Mouse (Mus musculus) T-helper 1 cell (primary cell): ENCODE measurements around the gene Foxp1.

Experiments used
- in situ Hi-C: fragments of 300-600 bp; cut with MboI, MseI; formaldehyde crosslinking; loops from one replicate; pipeline ENCODE4 v1.15.1; 2025; ENCODE audit warnings: high pct_unique_total_duplicates

Gene Foxp1

DNA sequence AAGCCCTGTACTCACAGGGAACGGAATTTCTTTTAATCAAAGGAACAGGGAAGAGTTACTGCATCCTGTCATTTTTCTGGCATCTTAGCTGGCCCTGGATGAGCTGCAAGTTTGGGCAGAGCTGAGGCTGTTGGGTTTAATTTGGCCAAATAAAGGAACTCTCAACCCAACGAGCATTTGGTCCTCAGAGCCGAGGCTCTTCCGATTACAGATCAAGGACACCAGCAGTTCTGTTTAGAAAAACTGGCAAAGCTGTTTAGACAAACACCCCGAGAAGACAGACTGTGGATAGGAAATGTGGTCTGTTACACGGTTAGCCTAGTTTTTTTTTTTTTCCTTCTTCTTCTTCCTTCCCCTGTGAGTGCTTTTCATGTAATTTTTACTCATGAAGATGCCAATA lies 158.0 kb downstream of the Foxp1 start:
- in situ Hi-C loops: no loop called here

DNA sequence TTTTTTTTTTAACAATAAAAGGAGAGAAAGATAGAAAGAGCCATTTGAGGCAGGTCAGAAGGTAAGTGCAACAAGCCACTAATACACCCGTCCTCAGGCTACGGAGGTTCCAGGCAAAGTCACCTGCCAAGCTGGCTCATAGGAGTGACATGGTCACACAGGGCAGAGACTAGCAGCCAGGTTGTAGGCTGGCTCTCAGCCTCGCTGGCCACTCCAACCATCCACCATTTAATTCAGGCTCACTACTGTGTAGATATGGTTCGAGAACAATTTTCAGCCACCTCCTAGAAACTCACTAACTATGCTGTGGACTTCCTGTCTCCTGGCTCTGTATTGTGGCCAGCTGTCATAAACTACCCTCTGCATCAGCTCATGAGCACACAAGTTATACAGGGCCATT lies 161.9 kb downstream of the Foxp1 start:
- in situ Hi-C loops: no loop called here

DNA sequence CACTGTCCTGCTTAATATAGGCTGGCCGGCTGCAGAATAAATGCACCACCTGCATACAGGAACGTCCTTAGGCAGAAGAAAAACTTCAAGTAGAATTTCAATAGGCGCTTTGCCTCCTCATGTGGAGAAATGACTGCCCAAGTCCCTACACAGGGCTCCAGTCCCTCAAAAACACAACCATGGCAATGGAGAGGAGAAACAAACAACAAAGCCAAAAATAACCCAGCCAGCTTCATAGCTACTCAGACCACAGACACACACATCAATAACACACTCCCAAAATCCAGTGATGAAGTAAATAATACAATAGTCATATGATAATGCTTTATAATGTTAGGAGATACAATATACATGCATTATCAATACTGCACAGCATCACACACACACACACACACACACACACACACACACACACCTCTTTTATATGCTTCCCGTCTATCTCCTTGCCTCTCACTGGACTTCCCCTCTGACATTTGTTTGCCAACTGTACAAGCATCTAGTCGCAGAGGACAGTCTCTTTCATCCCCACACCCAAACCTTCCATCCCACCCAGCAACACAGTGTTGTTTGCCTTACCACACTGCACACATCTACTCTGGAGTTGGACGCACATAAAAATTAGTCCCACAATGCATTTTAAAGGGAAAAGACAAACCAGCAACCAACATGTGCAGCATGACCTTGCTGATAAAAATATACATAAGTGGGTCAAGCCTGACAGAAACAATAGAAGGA lies 162.6 kb downstream of the Foxp1 start:
- in situ Hi-C loops: no loop called here

DNA sequence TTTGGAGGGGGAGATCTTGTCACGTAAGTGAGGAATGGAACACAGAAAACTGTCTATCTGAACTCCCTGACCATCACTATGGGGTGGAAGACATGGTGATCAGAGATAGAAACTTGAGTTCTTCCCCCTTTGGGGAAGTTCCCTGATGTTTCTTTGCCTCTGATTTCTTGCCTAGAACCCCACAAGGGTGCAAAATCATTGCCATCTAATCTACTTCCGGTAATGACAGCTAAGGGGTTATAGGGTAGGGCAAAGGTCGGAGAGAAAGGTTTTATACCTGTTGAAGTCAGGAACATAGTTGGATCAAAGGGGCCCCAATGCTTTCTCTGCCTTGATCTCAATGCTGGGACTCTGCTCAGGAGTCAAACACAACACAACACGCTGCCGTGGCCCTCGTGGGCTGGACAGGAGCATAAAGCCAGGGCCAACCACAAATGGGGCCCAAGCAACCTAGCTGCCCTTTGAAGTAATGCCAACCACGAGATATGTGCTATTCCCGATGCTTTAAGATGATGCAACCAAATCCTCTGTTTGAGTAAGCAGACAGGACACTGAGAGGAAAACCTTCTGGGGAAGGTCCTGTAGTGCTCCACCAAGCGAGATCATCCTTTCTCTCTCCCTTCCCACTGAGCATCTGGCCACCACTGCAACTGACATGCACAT lies 163.4 kb downstream of the Foxp1 start:
- in situ Hi-C loops: no loop called here

DNA sequence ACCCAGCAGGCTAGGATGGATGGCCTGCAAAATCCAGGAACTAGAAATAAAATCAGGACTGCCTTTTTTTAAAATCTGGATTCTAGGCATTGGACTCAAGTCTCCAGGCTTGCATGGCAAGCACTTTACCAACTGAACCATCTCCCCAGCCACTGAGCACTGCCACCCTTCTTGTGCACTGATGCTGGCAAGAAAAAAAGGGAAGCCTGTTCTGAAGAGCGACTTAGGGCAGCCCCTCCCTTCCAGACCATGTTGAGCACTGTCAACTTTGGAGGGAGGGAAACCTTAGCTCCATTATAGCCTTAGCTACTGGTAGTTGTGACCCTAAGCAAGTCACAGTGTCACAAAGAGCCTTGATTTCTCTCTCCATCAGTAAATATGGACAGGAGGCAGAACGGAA lies 164.6 kb downstream of the Foxp1 start:
- in situ Hi-C loops: no loop called here

DNA sequence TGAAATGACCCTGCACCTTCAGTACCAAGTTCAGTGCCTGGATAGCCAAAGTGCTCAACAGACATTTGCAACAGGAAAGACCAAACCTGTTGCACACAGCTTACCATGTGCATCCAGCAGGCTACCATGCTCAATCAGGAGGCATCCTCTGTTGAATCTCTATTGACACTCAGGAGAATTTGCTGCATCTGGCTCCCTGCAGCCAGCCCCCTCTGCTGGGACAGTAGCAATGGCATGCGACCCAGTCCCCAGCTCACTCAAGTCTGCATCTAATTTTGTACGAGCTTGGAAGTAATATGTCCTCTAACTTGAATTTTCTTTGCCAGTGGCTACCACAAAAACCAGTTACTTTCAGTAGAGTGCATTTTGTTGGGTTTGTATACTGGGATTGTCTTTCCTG lies 168.2 kb downstream of the Foxp1 start:
- in situ Hi-C loops: no loop called here

DNA sequence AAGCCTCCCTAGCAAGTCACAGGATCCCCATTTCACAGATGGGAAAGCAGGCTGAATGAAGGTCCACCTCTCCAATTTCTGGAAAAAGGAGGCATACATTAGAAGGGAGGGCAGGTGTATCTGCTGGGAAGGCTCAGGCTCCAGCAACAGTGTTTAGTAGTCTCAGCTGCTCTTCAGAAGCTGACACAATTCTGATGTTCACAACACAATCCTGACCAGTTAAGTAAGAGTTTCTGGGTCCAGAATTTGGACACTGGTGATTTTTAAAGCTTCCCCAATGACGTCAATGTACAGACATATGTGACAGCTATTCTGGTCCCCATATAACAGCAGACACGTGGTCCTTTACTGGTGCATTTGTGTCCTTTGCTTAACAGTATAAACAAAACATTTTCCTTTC lies 169.1 kb downstream of the Foxp1 start:
- in situ Hi-C loops: no loop called here

DNA sequence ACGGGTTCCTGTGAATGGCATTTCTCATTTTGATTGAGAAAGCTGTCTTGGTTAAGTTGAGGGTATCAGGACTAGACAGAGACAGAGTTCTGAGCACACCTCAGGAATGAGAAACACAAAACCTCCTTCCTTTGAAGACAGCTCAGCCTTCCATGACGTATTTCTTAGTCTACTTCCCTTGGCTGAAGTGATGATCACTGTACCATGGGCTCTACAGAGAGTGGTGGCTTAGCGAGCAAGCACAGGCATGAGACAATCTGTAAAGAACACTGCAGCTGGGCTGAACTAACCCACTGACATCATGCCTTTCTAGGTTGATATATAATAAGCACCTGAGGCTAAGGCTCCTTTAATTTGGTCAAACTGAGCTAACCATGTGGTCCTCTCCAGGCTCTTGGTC lies 172.0 kb downstream of the Foxp1 start:
- in situ Hi-C loops: no loop called here

DNA sequence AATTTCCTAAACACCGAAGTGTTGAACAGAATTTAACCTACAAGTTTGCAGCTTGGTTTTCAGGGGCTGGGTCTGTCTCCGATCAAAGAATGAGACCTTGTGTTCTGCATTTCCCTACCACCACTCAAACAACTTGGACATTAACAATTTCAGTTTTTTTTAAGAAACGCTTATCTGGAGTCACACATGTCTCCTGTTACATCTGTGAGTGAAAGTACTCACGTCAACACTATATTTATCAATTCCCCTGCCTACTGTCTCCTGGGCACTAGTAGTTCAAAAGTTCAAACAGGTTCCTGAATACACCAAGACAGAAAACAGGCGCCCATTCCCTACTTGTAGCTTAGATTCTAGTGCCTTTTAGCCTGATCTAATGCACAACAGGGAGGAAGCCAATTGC lies 172.4 kb downstream of the Foxp1 start:
- in situ Hi-C loops: no loop called here

DNA sequence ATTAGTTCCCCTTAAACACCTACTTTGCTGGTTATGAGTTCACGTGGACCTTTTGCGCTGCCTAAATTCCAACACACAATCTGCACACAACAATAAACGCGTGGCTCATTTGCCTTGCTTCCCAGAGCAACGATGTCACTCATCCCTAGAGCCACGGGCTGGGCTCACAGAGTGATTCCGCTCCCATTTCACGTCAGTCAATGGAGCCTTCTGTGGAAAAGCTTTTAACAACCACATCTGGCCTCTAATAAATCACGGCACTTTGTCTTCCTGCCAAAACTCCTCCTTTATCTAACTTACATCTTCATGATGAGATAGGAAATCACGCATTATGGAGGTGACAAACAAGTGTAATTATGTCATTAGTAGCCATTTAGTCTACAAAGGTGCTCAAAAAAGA lies 174.7 kb downstream of the Foxp1 start:
- in situ Hi-C loops: no loop called here

DNA sequence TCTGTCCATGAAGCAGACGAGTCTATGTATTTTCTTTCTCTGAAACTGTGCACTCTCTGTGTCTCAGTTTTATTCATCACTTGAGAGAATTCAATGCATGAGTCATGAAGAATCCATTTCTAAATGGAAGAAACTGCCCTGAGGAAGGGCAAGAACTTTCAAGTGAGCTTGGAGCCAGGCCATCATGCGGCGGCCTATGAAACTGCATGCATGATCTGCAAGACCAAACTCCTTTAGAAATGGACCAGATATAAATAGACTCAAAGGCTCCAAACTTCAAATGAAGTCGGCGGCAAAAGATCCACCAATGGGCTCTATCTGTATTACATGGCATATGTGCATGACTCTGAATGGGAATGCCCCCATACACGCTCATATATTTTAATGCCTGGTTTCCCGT lies 177.6 kb downstream of the Foxp1 start:
- in situ Hi-C loops: no loop called here

DNA sequence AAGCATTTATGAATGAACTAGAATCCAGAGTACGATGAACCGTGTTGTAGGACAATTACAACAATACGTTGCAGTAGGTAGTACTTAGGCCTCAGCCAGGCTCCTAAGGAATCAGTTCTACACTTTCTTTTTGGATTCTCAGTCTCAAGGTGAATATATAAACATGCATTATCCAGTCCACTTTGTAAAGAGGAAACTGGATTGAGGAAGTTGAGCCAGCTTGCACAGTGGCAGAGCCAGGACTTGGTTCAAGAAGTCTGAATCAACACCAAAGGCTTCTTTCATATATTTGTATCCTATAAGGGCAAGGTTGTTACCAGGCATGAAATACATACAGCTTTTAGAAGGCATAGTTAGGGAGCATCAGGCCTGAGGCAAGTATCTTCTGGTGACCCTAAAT lies 178.2 kb downstream of the Foxp1 start:
- in situ Hi-C loops: no loop called here

DNA sequence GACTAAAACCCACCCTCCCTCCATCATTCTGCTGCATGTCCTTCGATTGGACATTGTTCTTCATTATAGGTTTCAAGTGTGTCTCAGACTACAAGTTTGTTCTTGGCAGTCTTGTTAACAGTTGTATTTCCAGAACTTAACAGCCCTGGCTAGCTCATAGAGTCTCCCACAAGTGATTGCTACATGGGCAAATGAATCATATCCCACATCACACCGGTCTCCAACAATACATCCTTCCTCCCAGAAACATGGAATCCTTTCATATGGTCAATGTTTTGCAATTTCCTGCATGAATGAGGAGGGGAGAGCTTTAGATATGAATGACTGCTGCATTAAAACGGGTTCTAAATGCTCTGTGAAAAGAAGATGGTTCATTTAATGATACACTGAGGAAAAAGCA lies 178.7 kb downstream of the Foxp1 start:
- in situ Hi-C loops: no loop called here

DNA sequence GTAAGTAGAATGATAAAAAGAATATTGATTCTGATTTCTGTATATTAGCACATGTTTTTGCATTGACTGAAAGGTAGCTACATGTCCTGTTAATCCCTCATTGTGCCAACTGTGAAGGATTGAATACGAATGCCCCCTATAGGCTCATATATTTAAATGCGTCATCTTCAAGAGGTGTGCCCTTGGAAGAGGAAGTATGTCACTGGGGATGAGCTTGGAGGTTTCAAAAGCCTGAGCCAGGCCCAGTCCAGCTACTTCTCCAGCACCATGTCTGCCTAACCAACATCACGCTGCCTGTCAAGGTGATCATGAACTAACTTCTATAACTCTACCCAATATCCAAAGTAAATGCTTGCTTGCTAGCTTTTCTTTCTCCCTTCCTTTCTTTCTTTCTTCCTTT lies 180.1 kb downstream of the Foxp1 start:
- in situ Hi-C loops: no loop called here

DNA sequence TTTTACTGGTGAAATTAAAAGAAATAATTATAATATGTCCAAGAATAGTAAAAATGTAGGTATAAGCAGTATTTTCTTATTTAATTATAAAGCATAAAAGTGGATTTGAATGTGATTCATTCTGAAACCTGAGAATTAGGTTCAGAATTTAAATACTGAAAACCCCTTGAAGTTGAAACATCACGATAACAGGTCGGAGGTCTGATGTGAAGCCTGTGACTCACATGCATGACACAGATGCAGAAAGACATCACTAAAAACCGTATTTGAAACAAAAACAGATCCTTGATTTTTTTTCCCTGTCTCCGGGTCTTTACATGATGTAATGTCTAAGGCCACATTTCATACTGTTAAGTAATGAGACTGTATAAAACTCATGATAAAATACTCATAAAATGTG lies 181.6 kb downstream of the Foxp1 start:
- in situ Hi-C loops: no loop called here

DNA sequence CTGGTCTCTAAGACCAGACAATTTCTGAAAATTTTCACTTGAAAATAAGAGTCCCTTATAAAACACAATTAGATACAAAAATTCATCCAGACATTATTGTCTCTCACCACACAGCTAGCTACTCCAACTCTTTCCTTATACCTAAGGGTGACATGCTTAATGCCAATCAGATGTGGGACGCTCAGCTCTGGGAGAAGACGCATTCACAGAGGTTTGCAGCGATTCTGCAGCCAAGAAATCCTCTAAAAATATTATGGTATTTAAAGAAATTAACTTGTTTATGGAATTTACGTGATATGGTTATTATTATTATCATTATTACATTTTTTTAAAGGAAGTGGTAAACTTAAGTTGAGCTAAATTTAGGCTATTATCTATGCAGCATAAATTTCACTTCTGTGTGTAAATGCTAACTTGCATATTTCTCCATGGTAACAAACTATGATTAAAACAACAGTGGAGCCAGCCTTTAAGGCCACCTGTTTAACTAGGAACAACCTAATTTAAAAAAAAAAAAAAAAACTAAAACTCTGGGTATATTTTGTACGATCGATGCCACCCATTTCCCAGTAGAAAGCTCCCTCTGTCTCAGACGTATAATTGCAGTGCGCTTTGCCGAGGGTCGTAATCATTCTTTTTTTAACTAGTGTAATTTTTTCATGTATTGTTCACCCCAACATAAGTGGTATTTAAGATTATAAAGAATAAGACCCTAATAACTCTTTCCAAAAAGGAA lies 182.4 kb downstream of the Foxp1 start:
- in situ Hi-C loops: no loop called here

DNA sequence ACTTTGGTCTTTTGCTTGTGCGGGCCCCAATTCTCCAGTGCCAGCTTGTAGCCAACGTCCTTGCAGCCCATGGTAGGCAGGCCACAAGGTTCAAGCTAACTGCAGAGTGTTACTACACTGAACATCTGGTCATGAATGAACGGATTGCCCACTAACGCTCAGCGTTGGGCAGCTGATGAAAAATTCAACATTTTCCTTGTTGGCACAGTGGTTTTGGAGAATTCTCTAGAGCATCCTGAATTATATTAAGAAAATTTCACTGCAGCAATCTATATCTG lies 183.2 kb downstream of the Foxp1 start:
- in situ Hi-C loops: no loop called here

DNA sequence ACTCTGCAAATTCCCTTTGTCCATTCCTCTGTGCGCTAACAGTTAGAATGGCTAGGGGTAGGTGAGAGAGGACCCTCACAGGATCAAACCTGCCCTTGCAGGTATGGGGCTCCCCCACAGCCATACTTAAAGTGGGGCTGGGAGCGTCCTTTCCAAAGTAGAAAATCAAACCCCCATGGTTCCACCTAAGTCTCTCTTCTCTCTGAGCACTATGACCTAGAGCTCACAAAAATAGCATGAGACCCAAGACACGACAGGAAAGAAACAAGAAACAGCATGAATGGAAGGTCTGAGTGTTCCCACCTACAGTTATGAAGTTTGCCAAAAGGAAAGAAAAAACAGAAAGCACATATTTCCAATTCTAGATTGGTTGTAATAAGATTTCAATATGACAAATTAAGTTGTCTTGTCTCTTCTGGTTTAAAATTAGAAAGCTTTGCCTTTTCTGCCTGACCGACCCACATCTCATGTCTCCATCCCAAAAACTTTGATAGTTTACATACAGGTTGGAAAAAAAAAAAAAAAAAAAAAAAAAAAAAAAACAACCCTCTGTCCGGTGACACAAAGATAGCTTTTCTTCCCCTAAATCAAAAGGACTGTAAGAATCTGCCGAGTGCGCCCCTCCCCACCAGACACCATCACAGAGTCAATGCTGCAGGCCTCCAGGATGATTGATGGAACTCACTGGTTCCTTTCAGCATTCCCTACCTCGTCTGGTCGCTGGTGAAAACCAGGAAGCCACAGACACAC lies 183.8 kb downstream of the Foxp1 start:
- in situ Hi-C loops: no loop called here

DNA sequence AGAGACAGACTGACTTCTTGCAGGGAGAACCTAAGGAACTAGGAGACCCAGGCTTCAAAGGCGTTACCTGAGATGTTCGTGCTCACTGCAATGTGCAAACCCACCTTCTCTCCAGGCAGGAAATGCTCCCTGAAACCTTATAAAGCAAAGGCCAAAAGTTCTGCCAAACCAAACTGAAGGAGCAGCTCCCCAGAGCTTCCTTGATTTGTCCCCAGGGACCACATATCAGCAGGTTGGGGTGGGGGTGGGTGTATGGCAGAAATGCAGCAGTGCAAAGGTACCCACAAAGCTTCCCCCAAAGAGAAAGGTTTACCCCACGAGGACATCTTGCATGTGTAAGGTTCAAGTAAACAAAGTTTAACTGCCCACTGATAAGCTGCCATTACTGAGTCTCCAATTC lies 184.3 kb downstream of the Foxp1 start:
- in situ Hi-C loops: no loop called here

DNA sequence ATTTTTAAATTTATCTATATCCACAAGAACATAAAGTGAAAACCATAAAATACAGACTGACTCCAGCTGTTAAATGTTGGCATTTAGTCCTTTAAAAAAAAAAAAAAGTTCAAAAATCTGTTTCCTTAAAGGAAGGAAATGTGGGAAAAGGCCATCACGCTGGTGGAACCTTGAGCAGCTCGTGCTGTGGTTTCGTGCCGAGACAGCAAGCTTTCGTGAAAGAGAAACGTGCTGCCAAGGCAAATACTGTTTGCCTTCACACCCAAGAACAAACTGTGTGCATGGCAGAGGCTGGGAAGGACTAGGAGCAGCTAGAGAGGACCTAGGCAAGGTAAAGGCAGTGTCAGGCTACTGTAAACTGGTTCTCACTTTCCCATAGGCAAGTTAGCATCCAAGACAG lies 184.9 kb downstream of the Foxp1 start:
- in situ Hi-C loops: no loop called here

DNA sequence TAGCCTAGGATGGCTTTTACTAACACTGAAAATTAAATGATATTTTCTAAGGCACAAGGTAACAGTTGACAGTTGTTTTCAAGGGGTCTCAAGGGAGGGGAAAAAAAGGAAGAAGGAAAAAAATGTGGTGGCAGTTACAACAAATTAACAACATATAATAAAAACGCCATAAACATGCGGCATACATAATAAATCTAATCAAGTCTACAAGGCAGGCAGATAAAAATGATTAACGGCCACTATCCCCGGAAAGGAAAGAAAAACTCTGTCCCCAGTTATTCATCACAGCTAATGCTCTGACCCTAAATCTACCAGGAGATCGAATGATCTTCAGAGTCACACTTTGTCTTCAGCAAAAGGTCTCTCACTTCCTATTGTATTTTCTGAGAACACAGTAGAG lies 186.3 kb downstream of the Foxp1 start:
- in situ Hi-C loops: no loop called here

DNA sequence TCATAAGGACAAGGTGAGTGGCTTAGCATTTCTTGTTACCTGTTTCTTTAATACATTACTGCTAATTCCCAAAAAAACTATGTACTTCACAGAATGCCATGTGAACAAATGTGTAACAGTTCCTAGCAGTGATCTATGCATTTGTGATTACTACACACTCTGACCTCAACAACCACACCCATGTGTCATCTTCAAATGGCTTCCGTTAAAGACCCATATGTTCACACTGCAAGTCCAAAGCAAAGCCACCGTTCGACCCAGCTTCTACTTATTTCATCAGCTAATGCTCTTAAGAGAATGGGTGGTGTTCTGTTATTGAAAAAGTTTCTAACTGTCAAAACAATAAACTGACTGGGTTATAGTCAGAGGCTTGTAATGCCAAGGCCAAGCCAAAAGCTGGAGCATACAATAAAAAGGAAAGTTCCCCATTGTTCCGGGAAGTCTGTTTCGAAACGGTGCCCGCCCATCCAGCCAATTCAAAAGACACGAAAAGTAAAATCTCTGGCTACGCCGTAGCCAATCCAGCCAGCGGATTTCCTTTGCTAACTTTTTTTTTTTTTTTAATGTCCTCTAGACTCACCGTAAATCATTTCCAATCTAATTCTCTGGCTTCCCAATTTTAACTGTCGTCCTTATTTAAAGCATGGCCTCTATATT lies 187.2 kb downstream of the Foxp1 start:
- in situ Hi-C loops: no loop called here
